Mouse (Mus musculus) left cerebral cortex, postnatal 36 days (tissue): ENCODE measurements around the gene Tmem150c. TPM values are rescaled to one million over a fixed set of nuclear protein-coding genes. Genes with fewer than 3 reads are reported as not detected.

Experiments
- DNase-seq, 2 experiments: peaks; one replicate each; pipeline ENCODE4 v3.0.0; 2021 to 2022; ENCODE audit warnings: low spot score in 2 of 2, mixed read lengths in 1 of 2
- intact Hi-C: fragments of 180-260 bp; cut with DNase I; formaldehyde crosslinking; loops from one replicate; pipeline ENCODE4 v1.15.1; 2025
- total RNA-seq, 2 experiments: library from RNA; stranded (reverse); gene quantifications; 2 replicates each; pipeline ENCODE4 v1.2.3; 2021

Tmem150c gene
- total RNA-seq: 10 to 100 TPM; 37.6 to 43.7 TPM

GRCm38 (mm10) chr5:100159638-100159973 is at the start of gene Tmem150c:
Tmem150c (minus strand) TSS chr5:100159808.
- intact Hi-C loops: loop anchor here (5.0 kb wide), 1 partner anchor 67 kb away; no protein-coding TSS in a partner anchor

GRCm38 (mm10) chr5:100209093-100209492 is 49.5 kb upstream of the Tmem150c start:
- intact Hi-C loops: no loop called here
- no peak for DNase-seq

More at GRCm38 (mm10) chr5:100159638-100159973, at the start of gene Tmem150c:
- no peak for DNase-seq

GRCm38 (mm10) chr5:100206675-100207074 is 47.1 kb upstream of the Tmem150c start:
- intact Hi-C loops: no loop called here

GRCm38 (mm10) chr5:100205519-100206189 is 46.0 kb upstream of the Tmem150c start:
- no peak for DNase-seq
- intact Hi-C loops: no loop called here

More at GRCm38 (mm10) chr5:100206675-100207074, 47.1 kb upstream of the Tmem150c start:
- DNase-seq: no peak

- no peak for DNase-seq
- intact Hi-C loops: no loop called here
Observed at GRCm38 (mm10) chr5:100200805-100201204, 41.2 kb upstream of the Tmem150c start.

- intact Hi-C loops: no loop called here
- no peak for DNase-seq
Observed at GRCm38 (mm10) chr5:100200296-100200695, 40.7 kb upstream of the Tmem150c start.

GRCm38 (mm10) chr5:100199092-100199853 is 39.7 kb upstream of the Tmem150c start:
- DNase-seq: no peak
- intact Hi-C loops: no loop called here

GRCm38 (mm10) chr5:100197476-100197875 is 37.9 kb upstream of the Tmem150c start:
- intact Hi-C loops: no loop called here
- no peak for DNase-seq

GRCm38 (mm10) chr5:100196854-100197431 is 37.3 kb upstream of the Tmem150c start:
- DNase-seq: peak in 1 of 2 experiments; percentile 16
- intact Hi-C loops: no loop called here

GRCm38 (mm10) chr5:100196397-100196796 is 36.8 kb upstream of the Tmem150c start:
- intact Hi-C loops: no loop called here
- no peak for DNase-seq

- DNase-seq: no peak
- intact Hi-C loops: no loop called here
Observed at GRCm38 (mm10) chr5:100191438-100192190, 32.0 kb upstream of the Tmem150c start.

GRCm38 (mm10) chr5:100187035-100187901 is 27.7 kb upstream of the Tmem150c start:
- intact Hi-C loops: no loop called here
- DNase-seq: no peak

GRCm38 (mm10) chr5:100186618-100187017 is 27.0 kb upstream of the Tmem150c start:
- intact Hi-C loops: no loop called here
- DNase-seq: no peak

GRCm38 (mm10) chr5:100185895-100186294 is 26.3 kb upstream of the Tmem150c start:
- intact Hi-C loops: no loop called here
- no peak for DNase-seq

GRCm38 (mm10) chr5:100181011-100181410 is 21.4 kb upstream of the Tmem150c start:
- intact Hi-C loops: no loop called here

GRCm38 (mm10) chr5:100178781-100179165 is 19.2 kb upstream of the Tmem150c start:
- intact Hi-C loops: no loop called here
- no peak for DNase-seq

More at GRCm38 (mm10) chr5:100181011-100181410, 21.4 kb upstream of the Tmem150c start:
- no peak for DNase-seq

- no peak for DNase-seq
- intact Hi-C loops: no loop called here
Observed at GRCm38 (mm10) chr5:100178122-100178780, 18.6 kb upstream of the Tmem150c start.

GRCm38 (mm10) chr5:100177547-100177946 is 17.9 kb upstream of the Tmem150c start:
- intact Hi-C loops: no loop called here
- no peak for DNase-seq
